Mouse (Mus musculus) left cerebral cortex, postnatal 14 days (tissue): ENCODE data around the gene Srgap3. TPM values are rescaled to one million over a fixed set of nuclear protein-coding genes. Genes with fewer than 3 reads are reported as not detected.

Experiments used
- DNase-seq, 2 experiments: peaks; one replicate each; pipeline ENCODE4 v3.0.0; 2021 to 2022; ENCODE audit warnings: low spot score in 2 of 2, mixed read lengths in 1 of 2
- intact Hi-C: fragments of 180-260 bp; cut with DNase I; formaldehyde crosslinking; loops from one replicate; pipeline ENCODE4 v1.15.1; 2025
- total RNA-seq, 2 experiments: library from RNA; stranded (reverse); gene quantifications; 2 replicates each; pipeline ENCODE4 v1.2.3; 2021

The Srgap3 gene
- total RNA-seq, 2 experiments from 2014 or later = 212 to 222 TPM

DNA sequence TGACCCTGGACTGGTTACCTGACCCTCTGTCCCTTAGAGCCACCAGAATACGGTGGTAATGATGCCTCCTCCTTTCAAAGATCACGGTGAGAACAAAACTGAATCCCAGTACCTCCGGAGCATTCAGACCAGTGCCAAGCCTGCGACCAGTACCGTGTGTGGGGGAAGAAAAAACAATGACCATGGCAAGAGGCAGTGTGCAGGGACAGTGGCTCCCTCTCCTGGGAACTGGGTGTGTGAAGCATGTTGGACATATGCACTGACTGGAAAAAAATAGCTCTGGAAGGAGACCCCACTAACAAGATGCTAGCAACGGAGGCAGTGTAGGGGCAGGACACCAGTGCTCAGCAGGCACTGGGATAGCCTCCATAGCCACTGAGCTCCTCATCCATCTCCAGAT, 157.2 kb downstream of the Srgap3 start:
- no peak for DNase-seq
- intact Hi-C loops = no loop called here

DNA sequence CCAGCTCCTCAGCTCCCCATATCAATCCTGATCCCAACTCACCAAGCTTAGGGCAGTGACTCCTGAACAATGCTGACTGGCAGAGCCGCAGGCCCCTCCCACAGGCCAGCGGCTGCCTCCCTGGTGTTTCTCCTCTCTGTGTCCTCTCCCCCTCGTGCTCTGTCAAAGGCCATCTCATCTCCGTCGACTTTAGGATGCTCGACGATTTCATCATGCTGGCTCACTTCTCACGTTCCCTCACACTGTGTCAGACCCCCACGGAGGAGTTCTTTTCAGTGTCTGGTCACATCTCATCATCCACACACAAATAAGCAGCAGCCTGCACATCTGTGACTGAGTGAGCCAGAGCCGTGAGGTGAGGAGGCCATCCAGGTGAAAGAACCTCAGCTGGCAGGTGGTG, 158.4 kb downstream of the Srgap3 start:
- DNase-seq = no peak
- intact Hi-C loops = no loop called here

DNA sequence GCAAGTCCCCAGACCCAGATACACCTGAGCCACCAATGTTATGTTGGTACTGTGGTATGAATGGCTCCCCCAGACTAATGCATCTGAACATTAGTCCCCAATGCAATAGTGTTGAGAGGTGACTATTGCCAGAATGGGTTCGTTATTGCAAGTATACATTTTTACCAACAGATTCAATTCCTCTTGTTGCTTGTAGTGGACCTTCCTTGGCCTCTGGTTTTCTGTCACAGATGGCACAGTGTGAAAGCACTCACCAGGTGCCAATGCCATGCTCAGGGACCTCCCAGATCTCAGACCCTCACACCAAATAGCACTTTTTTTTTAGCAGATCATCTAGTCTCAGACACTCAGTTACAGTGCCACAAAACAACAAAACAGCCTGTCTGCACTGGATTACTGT, 158.9 kb downstream of the Srgap3 start:
- no peak for DNase-seq
- intact Hi-C loops = no loop called here

DNA sequence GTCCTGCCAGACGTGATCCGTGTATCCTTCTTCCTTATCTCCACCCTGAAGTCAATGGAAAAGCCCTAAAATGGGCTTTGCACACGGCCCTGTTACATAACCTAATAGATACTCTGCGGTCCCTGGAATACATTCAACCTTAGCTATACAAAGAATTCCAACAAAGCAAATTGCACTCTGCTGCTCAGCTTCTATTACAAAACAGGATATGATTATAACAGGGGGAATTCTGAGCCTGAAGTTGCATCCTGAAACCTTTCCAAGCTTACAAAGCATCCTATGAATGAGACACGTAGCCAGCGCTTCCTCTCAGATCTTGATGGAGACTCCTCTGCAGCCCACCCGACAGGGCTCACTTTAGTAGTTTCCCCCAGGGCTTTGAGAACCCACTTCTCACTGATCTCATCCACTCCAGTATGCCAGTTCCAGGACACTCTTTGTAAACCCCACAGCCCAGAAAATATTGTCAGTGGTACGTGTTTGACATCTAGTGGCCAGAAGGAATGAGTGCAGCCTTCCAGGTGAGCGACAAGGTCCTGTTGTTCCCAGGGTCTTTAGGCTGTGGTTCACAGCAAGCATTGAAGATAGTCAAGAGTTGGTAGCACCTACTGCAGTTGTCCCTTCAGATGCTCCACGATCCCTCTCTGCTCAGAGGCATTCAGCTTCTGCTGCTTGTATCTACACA, 165.5 kb downstream of the Srgap3 start:
- DNase-seq = no peak
- intact Hi-C loops = loop anchor here (5.0 kb wide), 1 partner anchor 64 kb away; no protein-coding TSS in a partner anchor

DNA sequence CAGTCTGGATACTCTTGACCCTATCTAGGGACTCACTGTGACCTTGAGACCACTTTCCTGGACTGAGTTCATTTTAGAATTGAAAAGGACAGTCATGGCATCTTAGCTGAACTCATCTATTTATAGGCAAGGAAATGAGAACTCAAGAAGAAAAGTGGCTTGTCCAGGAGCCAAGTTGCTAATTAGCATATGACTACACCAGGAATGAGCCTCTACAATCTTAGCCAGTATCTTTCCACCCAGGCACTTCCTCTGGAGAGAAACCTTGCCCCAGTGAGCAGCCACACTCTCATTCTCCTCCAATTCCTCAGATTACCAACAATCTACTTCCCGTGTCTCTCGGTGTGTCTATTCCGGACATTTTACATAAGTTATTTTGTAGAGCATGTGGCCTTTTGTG, 168.9 kb downstream of the Srgap3 start:
- intact Hi-C loops = no loop called here
- DNase-seq = peak; percentile 27 to 46

DNA sequence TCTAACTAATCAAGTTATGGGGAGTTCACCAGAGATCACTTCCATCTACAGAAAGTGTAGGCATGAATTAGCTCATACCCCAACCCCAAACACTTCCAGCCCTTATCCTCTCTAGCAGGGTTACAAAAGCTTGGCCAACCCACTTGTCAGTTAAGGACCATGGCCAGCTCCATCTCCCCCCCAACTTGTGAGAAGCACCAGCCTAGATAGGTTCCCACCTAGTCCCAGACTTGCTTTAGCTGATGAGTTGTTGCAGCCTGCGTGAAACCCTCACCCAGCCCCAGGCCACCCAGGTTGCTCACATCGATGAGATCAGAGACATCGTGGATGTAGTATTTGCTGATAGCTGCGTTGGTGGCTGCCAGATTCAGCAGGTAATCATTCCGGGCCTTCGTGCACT, 170.3 kb downstream of the Srgap3 start:
- intact Hi-C loops = no loop called here

DNA sequence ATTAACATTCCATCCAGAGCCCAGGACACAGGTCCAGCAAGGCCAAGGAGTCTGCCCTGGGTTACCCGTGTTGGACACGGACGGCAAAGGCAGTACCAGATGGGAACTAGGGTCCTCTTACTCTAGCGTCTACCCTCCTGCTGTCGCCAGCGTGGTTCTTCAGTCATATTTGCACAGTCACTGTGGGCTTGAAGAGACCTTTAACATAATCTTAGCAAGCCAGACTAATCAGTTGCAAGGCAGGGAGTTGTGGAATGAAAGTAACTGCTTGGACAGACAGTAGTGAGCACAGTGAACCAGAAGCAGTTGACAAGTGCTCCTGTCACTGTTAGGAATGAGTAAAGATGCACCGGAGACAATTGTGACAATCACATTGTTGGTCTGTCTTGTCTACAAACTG, 173.3 kb downstream of the Srgap3 start:
- no peak for DNase-seq
- intact Hi-C loops = no loop called here

More for the DNA sequence above, 170.3 kb downstream of the Srgap3 start:
- DNase-seq = no peak

DNA sequence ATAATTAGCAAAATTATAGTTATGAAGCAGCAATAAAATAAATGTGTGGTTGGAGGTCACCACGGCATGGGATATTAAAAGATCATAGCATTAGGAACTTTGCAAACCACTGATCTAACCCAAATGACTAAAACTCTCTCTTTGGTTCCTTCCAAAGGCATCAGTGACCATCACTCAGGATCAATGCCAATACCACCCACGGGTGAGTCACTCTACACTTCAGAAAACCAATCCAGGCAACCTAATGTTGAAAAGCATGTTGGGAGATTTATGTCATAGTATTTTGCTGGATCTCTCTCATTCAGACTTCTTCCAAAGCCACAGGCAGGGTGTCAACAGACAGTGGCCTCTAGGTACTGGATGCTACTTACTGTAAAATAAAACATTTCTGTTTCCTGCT, 176.1 kb downstream of the Srgap3 start:
- DNase-seq = no peak
- intact Hi-C loops = no loop called here

DNA sequence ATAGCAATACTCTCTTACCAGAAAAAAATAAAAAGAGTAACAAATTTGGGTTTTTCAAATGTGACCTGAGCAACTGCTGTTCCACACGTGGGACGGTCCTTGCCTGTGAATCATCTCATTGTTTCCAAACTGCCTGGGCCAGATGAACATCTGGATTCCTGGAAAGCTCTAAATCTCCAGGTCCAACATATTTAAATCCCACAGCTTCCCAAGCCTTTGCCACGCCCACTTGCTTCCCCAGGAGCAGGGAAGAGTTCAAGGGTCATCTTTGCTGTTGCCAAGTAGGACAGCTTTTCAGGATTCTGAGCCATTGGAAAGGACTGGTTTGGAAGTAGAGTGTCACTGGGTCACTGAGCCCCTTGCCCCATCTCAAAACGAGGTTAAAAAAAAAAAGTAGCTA, 188.5 kb downstream of the Srgap3 start:
- intact Hi-C loops = no loop called here
- DNase-seq = no peak

DNA sequence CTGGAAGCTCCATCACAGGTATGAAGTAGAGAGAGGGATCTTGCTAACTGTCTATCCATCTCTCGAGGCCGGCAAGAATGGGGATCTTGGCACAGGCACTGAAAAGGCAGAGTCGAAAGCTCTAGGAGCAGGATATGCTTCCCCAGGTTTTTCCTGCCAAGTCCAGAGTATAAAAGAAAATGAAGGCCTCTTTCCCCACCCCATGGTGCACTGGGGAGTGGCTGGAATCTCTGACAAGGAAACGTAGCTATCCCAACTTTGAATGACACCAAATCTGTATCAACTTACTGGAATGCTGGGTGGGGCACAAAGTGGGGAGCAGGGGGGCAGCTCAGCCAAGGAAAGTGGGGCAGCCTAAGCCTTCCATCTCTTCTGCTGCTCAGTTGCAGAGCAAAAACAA, 190.2 kb downstream of the Srgap3 start:
- intact Hi-C loops = no loop called here
- no peak for DNase-seq

DNA sequence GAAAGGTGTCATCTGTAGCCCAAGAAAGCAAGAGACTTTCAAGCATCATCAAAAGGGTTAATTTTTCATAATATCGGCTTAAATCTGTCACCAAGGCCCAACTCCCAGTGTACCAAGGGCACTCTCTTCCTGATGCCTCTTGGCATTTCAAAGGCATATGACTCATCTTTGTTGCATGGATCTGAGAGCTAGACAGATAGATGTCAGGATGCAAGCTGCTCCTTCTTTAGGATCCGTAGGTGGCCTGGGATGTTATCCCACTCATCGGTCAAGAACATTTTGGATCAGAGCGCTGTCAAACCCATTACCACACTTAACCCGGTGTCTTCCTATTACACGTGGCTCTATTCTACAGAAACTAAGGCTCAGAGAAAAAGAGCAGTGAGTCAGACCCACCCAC, 192.1 kb downstream of the Srgap3 start:
- intact Hi-C loops = no loop called here
- no peak for DNase-seq

DNA sequence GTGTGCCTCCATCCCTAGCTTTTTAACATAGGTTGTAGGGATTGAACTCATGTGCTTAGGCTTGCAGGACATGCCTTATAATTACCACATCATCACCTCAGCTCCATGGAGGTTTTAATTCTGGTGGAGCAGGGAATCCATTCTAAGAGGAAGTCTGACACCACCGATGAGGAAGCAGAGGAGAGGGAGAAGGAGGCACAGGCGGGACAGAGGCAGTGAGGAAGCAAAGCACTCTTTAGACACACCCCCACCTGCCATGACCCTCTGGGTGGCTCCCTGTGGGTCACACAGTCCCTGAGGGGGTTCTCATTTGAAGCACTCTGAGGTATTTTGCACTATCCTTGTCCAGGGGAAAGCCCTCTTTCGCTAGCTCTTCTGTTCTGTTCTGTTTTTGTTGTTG, 194.5 kb downstream of the Srgap3 start:
- intact Hi-C loops = no loop called here
- no peak for DNase-seq

DNA sequence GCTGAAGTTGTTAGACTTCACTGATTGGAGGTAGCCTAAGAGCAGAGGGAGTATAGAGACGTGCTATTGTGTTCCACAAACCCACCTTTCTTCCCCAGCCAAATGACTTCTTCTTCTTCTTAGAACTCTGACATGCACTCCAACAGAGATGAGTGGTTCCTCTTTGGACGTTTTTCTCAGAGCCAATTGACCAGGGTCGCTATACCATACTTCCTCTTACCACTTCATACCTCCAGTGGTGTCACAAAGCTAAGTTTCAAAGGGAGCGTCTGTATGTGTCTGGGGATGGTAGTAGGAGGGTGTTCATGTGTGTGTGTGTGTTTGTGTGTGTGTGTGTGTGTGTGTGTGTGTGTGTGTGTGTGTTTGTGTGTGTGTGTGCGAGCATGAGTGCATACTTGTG, 195.1 kb downstream of the Srgap3 start:
- DNase-seq = no peak
- intact Hi-C loops = no loop called here

DNA sequence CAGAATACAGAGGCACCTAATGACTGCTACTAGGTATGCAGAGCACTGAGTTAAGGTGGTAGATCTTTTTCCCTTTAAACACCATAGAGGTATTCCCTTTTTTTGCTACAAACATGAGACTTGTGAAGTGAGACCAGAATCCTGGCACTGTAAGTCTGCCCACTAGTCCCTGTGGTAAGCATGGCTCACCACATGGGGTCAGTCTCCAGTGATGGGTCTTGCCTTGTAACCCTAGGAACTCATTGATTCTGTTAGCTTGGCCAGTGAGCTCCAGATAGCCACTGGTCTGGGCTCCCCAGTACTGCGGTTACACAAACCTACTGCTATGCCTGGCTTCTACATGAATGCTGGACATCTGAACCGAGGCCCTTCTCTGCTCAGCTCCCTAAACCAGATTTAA, 204.8 kb downstream of the Srgap3 start:
- no peak for DNase-seq
- intact Hi-C loops = no loop called here

DNA sequence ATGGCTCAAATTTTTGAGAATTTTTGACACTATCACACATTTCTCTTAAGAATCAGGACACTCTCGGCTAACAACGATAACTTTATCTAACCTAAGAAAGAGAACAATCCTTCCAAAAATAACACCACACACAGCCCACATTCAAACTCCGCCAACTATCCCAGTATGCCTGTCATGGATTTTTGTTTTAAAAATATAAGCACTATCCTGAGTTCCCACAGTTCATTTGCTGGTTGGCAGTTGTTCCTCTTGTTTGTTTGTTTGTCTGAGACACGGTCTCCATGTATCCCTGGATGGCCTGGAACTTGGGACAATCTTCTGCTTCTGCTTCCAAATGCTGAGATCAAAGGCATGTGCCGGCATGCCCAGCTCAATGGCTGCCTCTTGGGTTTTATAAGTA, 205.3 kb downstream of the Srgap3 start:
- DNase-seq = no peak
- intact Hi-C loops = no loop called here

DNA sequence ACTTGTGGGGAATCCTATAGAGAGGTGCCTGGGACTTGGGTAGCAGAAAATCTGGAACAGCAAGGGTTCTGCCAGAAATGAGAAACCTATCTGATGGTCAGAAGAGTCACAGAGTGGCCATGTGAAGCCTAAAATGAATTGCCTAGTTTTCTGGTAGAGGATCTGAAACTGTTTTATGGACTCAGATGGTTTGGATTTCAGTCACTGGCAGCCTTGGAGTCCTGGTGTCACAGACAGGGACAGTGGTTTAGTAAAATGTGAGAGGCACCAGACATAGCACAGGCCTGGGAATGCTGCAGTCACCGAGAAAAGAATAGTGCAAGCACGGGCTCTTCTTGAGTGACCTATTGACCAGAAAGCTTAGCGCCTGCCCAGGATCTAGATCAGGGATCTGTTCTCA, 207.4 kb downstream of the Srgap3 start:
- intact Hi-C loops = no loop called here

DNA sequence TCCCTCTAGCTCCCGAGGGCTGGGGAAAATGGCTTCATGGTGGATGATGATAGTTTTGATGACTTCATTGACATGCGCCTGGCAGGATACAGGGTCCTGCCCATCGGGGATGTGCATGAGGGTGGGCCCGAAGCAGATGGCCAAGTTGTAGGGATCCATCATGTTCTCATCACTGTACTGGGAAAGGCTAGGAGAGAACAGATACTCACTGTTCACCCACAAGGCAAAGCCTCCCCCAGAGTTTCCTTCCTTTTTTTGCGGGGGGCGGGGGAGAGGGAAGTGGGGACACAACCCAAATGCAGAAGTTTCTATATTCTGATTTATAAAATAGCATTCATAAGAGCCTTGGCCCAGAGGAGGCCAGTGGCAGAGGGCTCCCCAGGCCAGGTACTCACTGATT, 208.1 kb downstream of the Srgap3 start:
- intact Hi-C loops = no loop called here
- DNase-seq = no peak

More for the DNA sequence above, 207.4 kb downstream of the Srgap3 start:
- no peak for DNase-seq

DNA sequence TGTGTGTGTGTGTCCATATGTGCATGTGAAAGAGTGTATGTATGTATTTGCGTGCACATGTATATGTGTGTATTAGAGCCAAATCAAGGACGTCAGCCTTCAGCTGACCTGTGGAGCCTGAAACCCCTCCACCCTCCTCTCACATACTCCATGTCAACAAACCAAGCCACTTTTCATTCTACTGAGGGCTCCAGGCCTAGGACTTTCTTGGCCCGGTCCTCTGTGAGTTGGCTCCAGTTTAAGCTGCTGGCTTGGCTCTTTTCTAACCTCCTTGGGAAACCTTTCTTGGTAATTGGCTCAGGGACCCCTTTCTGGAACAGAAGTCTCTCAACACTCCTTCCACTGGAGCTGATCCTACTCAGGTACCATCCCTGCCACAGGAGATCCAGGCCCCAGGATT, 210.6 kb downstream of the Srgap3 start:
- DNase-seq = no peak
- intact Hi-C loops = no loop called here

DNA sequence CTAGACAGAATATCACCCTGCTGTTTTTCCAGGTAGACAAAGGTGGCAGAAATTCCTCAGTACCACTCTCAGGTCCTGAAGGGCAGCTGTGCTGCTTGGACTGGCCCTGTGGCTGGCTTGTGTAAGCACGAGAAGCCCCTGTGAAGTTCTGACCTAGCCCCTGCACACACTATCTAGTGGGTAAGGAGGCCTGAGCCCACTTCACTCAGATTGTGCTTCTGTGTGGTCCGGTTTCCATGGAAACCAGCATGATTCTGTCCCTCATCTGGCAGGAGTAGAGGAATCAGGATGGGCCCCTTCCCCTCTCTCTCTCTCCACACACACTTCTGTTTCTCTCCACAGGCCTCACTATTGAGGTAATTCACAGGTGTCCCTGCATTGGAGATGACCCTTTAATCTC, 212.0 kb downstream of the Srgap3 start:
- intact Hi-C loops = no loop called here
- DNase-seq = no peak

DNA sequence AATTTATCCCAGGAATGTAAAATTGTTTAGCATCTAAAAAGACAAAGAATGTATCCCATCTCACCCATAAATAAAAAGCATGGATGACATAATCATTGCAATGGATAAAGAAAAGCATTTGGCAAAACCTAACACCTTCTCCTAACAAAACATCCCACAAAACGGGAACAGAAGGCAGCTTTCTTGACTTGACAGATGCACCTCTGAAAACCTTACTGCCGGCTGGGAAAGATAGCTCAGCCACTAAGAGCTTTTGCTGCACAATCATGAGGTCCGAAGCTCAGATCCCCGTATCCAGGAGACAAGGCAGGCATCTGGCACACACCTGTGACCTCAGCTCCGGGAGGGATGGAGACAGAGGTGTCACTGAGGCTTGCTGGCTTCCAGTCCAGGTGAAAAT, 213.1 kb downstream of the Srgap3 start:
- no peak for DNase-seq
- intact Hi-C loops = no loop called here

DNA sequence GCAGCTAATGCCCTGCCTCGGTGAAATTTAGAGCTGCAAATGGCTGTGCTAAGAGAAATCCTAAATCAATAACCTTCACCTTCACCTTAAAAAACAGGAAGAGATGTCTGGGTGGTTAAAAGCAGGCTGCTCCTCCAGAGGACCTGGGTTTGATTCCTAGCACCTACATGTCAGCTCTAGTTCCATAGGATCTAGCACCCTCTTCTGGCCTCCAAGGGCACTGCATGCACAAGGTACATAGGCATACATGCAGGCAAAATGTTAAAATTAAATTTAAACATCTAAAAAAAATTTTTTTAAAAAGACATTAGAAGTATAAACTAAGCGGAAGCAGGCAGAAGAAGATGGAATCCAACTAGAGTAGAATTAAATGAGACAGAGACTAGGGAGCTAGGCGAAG, 214.6 kb downstream of the Srgap3 start:
- DNase-seq = no peak
- intact Hi-C loops = no loop called here

DNA sequence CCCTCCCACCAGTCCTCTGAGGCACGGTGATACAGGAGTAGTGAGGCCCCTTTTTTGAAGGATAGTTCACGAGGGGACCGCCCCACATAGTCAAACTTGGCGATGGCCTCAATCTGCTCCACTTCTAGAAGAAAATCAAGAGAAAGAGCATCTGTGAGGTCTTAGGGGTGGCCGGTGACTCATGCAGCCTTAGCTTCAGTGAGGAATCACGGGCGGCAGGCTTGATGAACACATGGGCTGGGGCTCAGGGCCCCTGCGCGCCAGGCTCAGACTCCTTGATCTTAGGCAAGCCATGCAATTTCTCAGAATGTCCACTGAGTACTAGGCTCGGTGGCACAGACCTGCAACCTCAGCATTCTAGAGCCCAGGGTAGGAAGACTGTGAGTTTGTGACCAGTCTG, 215.7 kb downstream of the Srgap3 start:
- intact Hi-C loops = no loop called here
- DNase-seq = no peak
